Mouse (Mus musculus) limb, embryonic 14.5 days (tissue): ENCODE measurements around the gene St3gal5. TPM values are rescaled to one million over a fixed set of nuclear protein-coding genes. Genes with fewer than 3 reads are reported as not detected.

Experiments
- ATAC-seq: fragments of 200-750 bp; cut with Nextera tagmentation; 2 replicates; pipeline ENCODE4 v1.8.0; 2017; ENCODE audit warnings: low read depth, moderate number of reproducible peaks, moderate TSS enrichment; ENCODE audit not compliant: low FRiP score
- DNase-seq: peaks from one replicate; pipeline ENCODE4 v3.0.0-alpha.2; 2015; ENCODE audit warnings: low spot score
- H3K27ac ChIP-seq: fragments of 300-500 bp; sonication (generic); replicated peaks from 2 replicates; pipeline ENCODE4 v1.5.1; 2014; ENCODE audit warnings: low read depth, mild to moderate bottlenecking, low read length, moderate library complexity, mixed read lengths
- H3K27me3 ChIP-seq: fragments of 300-500 bp; sonication (generic); 2 replicates; pipeline ENCODE4 v1.6.1; 2014; ENCODE audit warnings: low read length, mixed read lengths; ENCODE audit not compliant: control insufficient read depth, insufficient read depth
- H3K36me3 ChIP-seq: fragments of 300-500 bp; sonication (generic); 2 replicates; pipeline ENCODE4 v1.6.1; 2014; ENCODE audit warnings: mild to moderate bottlenecking, low read length, moderate library complexity, mixed read lengths; ENCODE audit not compliant: control insufficient read depth, insufficient read depth
- H3K4me1 ChIP-seq: fragments of 300-500 bp; sonication (generic); 2 replicates; pipeline ENCODE4 v1.6.1; 2014; ENCODE audit warnings: antibody characterized with exemption, low read length, mixed read lengths; ENCODE audit not compliant: control insufficient read depth, insufficient read depth
- H3K4me2 ChIP-seq: fragments of 300-500 bp; sonication (generic); replicated peaks from 2 replicates; pipeline ENCODE4 v1.6.1; 2014; ENCODE audit warnings: low read depth, mild to moderate bottlenecking, low read length, moderate library complexity; ENCODE audit not compliant: severe bottlenecking
- H3K4me3 ChIP-seq: fragments of 300-500 bp; sonication (generic); replicated peaks from 2 replicates; pipeline ENCODE4 v1.5.1; 2014; ENCODE audit warnings: low read length
- H3K9ac ChIP-seq: fragments of 300-500 bp; sonication (generic); 2 replicates; pipeline ENCODE4 v1.6.1; 2014; ENCODE audit warnings: mild to moderate bottlenecking, low read depth, low read length, moderate library complexity; ENCODE audit not compliant: severe bottlenecking
- H3K9me3 ChIP-seq: fragments of 300-500 bp; sonication (generic); 2 replicates; pipeline ENCODE4 v1.6.1; 2016; ENCODE audit warnings: low read length; ENCODE audit not compliant: control insufficient read depth
- POLR2A ChIP-seq: fragments of 200-500 bp; IDR thresholded peaks from 2 replicates; pipeline ENCODE4 v1.8.0; 2012; ENCODE audit warnings: inconsistent platforms, mild to moderate bottlenecking, moderate library complexity, borderline replicate concordance; ENCODE audit not compliant: insufficient read depth, insufficient read length; ENCODE audit errors: extremely low read depth
- WGBS: fragments of 180-500 bp; shearing (Covaris S2); extraction: QIAGEN DNeasy Blood & Tissue Kit; methylation state at CpG from one replicate; pipeline ENCODE4 v1.1.7; 2014; 5-methylcytosine and 5-hydroxymethylcytosine counted together
- polyA plus RNA-seq, 2 experiments: library from polyadenylated mRNA; depleted of rRNA in 1 of 2; stranded (reverse) in 1 of 2; unstranded in 1 of 2; fragments of >200 nt; fragmentation: Nextera tagmentation in 1 of 2; extraction: Ambion mirVana in 1 of 2; gene quantifications; 2 replicates each; pipeline versions ENCODE4 v1.2.1 to v1.2.3; 2012 to 2014

The St3gal5 gene
- polyA plus RNA-seq, 2 experiments, result 26.1 to 30.3 TPM

DNA sequence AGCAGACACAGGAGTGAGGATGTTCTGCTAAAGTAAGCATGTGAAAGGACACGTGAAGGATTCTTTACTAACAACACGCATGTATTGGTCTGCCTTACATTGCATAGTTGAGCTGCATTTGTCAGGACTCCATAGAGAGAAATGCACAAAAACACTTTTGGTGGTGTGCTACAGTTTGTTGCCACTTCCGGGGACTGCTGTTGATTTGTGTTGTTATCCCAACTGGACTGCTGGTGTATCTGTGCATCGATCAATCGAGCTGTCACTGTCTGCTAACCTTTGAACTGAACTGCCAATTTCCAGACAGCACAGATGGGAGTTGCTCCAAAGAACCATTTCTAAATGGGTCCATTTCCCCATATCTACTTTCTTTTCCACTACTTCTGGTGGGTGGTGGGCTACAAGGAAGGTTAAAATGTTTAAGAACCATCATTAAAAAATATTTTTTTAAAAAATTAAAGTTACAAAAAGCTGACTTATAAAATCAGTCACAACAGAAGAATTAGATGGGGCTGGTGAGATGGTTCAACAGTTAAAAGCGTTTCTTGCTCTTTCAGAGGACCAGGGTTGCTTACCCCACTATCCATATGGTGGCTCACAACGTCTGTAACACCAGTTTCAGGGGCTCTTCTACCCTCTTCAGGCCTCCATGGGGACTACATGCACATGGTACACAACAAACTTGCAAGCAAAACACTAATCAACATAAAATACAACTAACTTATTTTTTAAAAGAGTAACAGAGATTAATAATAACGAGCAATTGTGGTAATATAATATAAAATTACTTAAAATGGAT, 61.8 kb downstream of the St3gal5 start:
- DNase-seq, result no peak
- TF ChIP-seq POLR2A, result no peak
- no peak overlapping the region for H3K4me2 ChIP-seq
- H3K9ac ChIP-seq, result no peak overlapping the region
- H3K27me3 ChIP-seq, result no peaks in the 10 kb centered on the region
- no peak overlapping the region for H3K27ac ChIP-seq
- H3K4me3 ChIP-seq, result no peak overlapping the region
- no peaks in the 10 kb centered on the region for H3K36me3 ChIP-seq
- WGBS, result 82% methylated on average over 8 of the region's 8 CpGs
- H3K9me3 ChIP-seq, result no peaks in the 10 kb centered on the region
- no peaks in the 10 kb centered on the region for H3K4me1 ChIP-seq
- ATAC-seq, result no peak

- ATAC-seq, result no peak
- TF ChIP-seq POLR2A, result no peak
- Histone ChIP-seq H3K36me3 (no peaks in the 10 kb centered on the region), H3K4me3 (no peak overlapping the region), H3K4me1 (no peaks in the 10 kb centered on the region), H3K27me3 (no peaks in the 10 kb centered on the region), H3K9me3 (no peaks in the 10 kb centered on the region), H3K27ac (no peak overlapping the region), H3K9ac (no peak overlapping the region), H3K4me2 (no peak overlapping the region)
- no peak for DNase-seq
- WGBS, result 53% methylated on average over 10 of the region's 10 CpGs
Measured at GRCm38 (mm10) chr6:72159861-72160395, 62.5 kb downstream of the St3gal5 start.

DNA sequence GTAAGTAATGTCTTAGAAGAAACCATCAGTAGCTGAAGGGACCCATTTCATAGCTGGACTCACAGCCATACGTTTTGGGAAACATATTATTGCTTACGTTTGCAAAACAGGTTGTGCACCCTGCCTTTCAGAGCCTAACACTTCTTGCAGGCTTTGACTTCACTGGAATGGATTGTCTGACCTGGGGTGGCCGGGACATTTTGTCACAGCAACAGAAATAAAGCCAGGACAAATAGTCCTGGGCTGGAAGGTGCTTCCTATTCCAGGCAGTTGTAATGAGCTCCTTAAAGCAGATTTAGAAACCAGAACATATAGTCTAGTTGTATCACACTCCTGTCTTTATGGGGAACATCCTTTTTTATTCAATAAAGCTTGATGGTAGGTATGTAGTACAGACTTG, 63.6 kb downstream of the St3gal5 start:
- H3K36me3 ChIP-seq, result no peaks in the 10 kb centered on the region
- no peak for TF ChIP-seq POLR2A
- ATAC-seq (no peak), DNase-seq (no peak)
- no peak overlapping the region for H3K27ac ChIP-seq
- H3K4me1 ChIP-seq, result no peaks in the 10 kb centered on the region
- H3K27me3 ChIP-seq, result no peaks in the 10 kb centered on the region
- no peak overlapping the region for H3K9ac ChIP-seq
- H3K4me2 ChIP-seq, result no peak overlapping the region
- no peak overlapping the region for H3K4me3 ChIP-seq
- H3K9me3 ChIP-seq, result no peaks in the 10 kb centered on the region
- 81% methylated on average over 3 of the region's 3 CpGs for WGBS

- no peak overlapping the region for H3K9ac ChIP-seq
- no peak overlapping the region for H3K27ac ChIP-seq
- H3K4me1 ChIP-seq, result no peaks in the 10 kb centered on the region
- H3K4me2 ChIP-seq, result no peak overlapping the region
- H3K36me3 ChIP-seq, result no peaks in the 10 kb centered on the region
- no peak for DNase-seq
- no peak for TF ChIP-seq POLR2A
- H3K27me3 ChIP-seq, result no peaks in the 10 kb centered on the region
- H3K9me3 ChIP-seq, result no peaks in the 10 kb centered on the region
- H3K4me3 ChIP-seq, result no peak overlapping the region
- WGBS, result 74% methylated on average over 5 of the region's 5 CpGs
- no peak for ATAC-seq
Measured at GRCm38 (mm10) chr6:72161751-72162150, 64.4 kb downstream of the St3gal5 start.

DNA sequence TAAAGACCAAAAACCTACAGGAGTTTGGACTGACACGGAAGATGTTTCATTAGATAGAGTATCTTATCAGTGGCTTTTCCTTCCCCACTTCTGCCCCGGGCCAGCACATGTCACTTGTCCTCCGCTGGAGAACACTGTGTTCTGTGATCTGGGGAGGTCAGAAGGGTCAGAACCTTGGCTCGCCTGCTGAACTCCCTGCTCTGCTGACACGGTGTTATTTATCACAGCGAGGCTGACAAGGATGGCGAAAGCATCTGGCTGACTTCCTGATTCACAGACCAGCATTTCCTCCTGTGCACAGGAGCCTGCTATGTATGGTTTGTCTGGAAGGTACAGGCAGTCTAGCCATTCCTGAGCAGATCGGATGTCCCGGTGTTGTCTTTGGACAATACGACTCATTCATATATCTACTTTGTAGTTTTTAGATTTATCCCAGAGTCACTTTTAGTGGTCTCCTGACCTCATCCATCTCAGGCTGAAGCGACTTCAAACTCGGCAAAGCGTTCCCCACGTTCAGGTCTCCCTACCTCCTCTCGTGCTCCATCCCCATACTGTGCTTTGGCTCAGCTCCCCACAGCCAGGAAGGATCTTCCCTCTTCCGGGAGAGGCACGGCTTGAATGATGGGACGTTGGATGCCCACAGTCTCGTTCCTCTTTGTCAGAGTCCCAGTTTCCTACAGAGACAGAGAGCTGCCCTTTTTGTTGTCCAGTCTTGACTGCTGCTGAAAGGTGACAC, 64.9 kb downstream of the St3gal5 start:
- Histone ChIP-seq H3K9me3 (no peaks in the 10 kb centered on the region), H3K4me1 (no peaks in the 10 kb centered on the region), H3K36me3 (no peaks in the 10 kb centered on the region), H3K27me3 (no peaks in the 10 kb centered on the region), H3K4me2 (no peak overlapping the region), H3K9ac (no peak overlapping the region), H3K27ac (no peak overlapping the region), H3K4me3 (no peak overlapping the region)
- DNase-seq, result no peak
- no peak for ATAC-seq
- WGBS, result 28% methylated on average over 19 of the region's 19 CpGs
- TF ChIP-seq POLR2A, result no peak
